Mouse (Mus musculus) MEL (cell line): Measurements from ENCODE around the gene Bcat2. TPM values are rescaled to one million over a fixed set of nuclear protein-coding genes. Genes with fewer than 3 reads are reported as not detected.

ENCODE experiments used
- DNase-seq: peaks from one replicate; pipeline ENCODE4 v3.0.0; 2011; ENCODE audit warnings: low read depth, low spot score
- H3K27ac ChIP-seq: 2 replicates; pipeline ENCODE4 v1.5.1; 2012; ENCODE audit warnings: low read depth, mild to moderate bottlenecking, control low read depth, low read length, moderate library complexity; ENCODE audit not compliant: control insufficient read depth
- H3K27me3 ChIP-seq, 2 experiments: fragments of 150-350 bp in 1 of 2; sonication (generic) in 1 of 2; 2 replicates each; pipeline ENCODE4 v1.6.1; 2012; ENCODE audit warnings: low read length in 2 of 2, mild to moderate bottlenecking in 2 of 2, improper control_type of control experiment in 1 of 2, moderate library complexity in 1 of 2; ENCODE audit not compliant: insufficient read depth in 2 of 2, control insufficient read depth in 1 of 2
- H3K36me3 ChIP-seq, 2 experiments: 2 replicates each; pipeline ENCODE4 v1.6.1; 2012 to 2014; ENCODE audit warnings: low read length in 2 of 2, improper control_type of control experiment in 1 of 2, inconsistent platforms in 1 of 2, mild to moderate bottlenecking in 1 of 2; ENCODE audit not compliant: insufficient read depth in 2 of 2, control insufficient read depth in 1 of 2
- H3K4me1 ChIP-seq, 2 experiments: fragments of 150-350 bp in 1 of 2; sonication (generic) in 1 of 2; 2 replicates each; pipeline ENCODE4 v1.6.1; 2012; ENCODE audit warnings: low read length in 2 of 2, improper control_type of control experiment in 1 of 2, mild to moderate bottlenecking in 1 of 2; ENCODE audit not compliant: insufficient read depth in 2 of 2, control insufficient read depth in 1 of 2
- H3K4me3 ChIP-seq, 2 experiments: fragments of 150-350 bp in 1 of 2; sonication (generic) in 1 of 2; 2 replicates each; pipeline ENCODE4 v1.5.1; 2012; ENCODE audit warnings: low read depth in 2 of 2, low read length in 2 of 2, mild to moderate bottlenecking in 2 of 2, moderate library complexity in 2 of 2, control low read depth in 1 of 2, improper control_type of control experiment in 1 of 2; ENCODE audit not compliant: control insufficient read depth in 1 of 2, insufficient read depth in 1 of 2
- H3K79me2 ChIP-seq: 2 replicates; pipeline ENCODE4 v1.6.1; 2012; ENCODE audit warnings: mild to moderate bottlenecking, low read length, moderate library complexity; ENCODE audit not compliant: control insufficient read depth, poor library complexity, insufficient read depth
- H3K9ac ChIP-seq: 2 replicates; pipeline ENCODE4 v1.6.1; 2012; ENCODE audit warnings: low read depth, mild to moderate bottlenecking, control low read depth, low read length, moderate library complexity; ENCODE audit not compliant: control insufficient read depth, poor library complexity, severe bottlenecking
- H3K9me3 ChIP-seq: fragments of 150-350 bp; sonication (generic); replicated peaks from 2 replicates; pipeline ENCODE4 v1.6.1; 2012; ENCODE audit warnings: mild to moderate bottlenecking, low read length, improper control_type of control experiment, moderate library complexity; ENCODE audit not compliant: insufficient read depth
- BHLHE40 ChIP-seq: IDR thresholded peaks from 2 replicates; pipeline ENCODE4 v1.6.1; 2012; ENCODE audit warnings: low read depth, mild to moderate bottlenecking, inconsistent platforms, low read length, improper control_type of control experiment, borderline replicate concordance
- CHD2 ChIP-seq: IDR thresholded peaks from 2 replicates; pipeline ENCODE4 v1.6.1; 2011; ENCODE audit warnings: low read length, improper control_type of control experiment
- EP300 ChIP-seq, 2 experiments: IDR thresholded peaks; 2 replicates each; pipeline ENCODE4 v1.6.1; 2011; ENCODE audit warnings: improper control_type of control experiment in 2 of 2, low read length in 2 of 2, low read depth in 1 of 2, mild to moderate bottlenecking in 1 of 2
- ETS1 ChIP-seq: IDR thresholded peaks from 2 replicates; pipeline ENCODE4 v1.6.1; 2012; ENCODE audit warnings: low read depth, mild to moderate bottlenecking, inconsistent platforms, low read length, improper control_type of control experiment, moderate library complexity
- GABPA ChIP-seq: IDR thresholded peaks from 2 replicates; pipeline ENCODE4 v1.6.1; 2012; ENCODE audit warnings: low read depth, mild to moderate bottlenecking, inconsistent platforms, low read length, improper control_type of control experiment, moderate library complexity
- GATA1 ChIP-seq: IDR thresholded peaks from 2 replicates; pipeline ENCODE4 v1.6.1; 2011; ENCODE audit warnings: low read depth, low read length, improper control_type of control experiment
- HCFC1 ChIP-seq: IDR thresholded peaks from 2 replicates; pipeline ENCODE4 v1.6.1; 2012; ENCODE audit warnings: low read depth, mild to moderate bottlenecking, inconsistent platforms, low read length, improper control_type of control experiment, moderate library complexity
- KAT2A ChIP-seq: conservative IDR thresholded peaks from 2 replicates; pipeline ENCODE4 v1.6.1; 2012; ENCODE audit warnings: low read depth, low read length, improper control_type of control experiment, inconsistent platforms
- MAFK ChIP-seq: IDR thresholded peaks from 2 replicates; pipeline ENCODE4 v1.6.1; 2011; ENCODE audit warnings: low read depth, mild to moderate bottlenecking, low read length, improper control_type of control experiment, borderline replicate concordance
- MAX ChIP-seq: IDR thresholded peaks from 2 replicates; pipeline ENCODE4 v1.6.1; 2011; ENCODE audit warnings: low read length, improper control_type of control experiment
- MEF2A ChIP-seq: IDR thresholded peaks from 2 replicates; pipeline ENCODE4 v1.6.1; 2014; ENCODE audit warnings: low read depth, mild to moderate bottlenecking, inconsistent platforms, low read length, improper control_type of control experiment; ENCODE audit not compliant: poor library complexity, insufficient replicate concordance, severe bottlenecking; ENCODE audit errors: extremely low read depth
- MXI1 ChIP-seq: IDR thresholded peaks from 2 replicates; pipeline ENCODE4 v1.6.1; 2011; ENCODE audit warnings: mild to moderate bottlenecking, low read depth, low read length, improper control_type of control experiment
- MYC ChIP-seq: IDR thresholded peaks from 2 replicates; pipeline ENCODE4 v1.6.1; 2011; ENCODE audit warnings: low read depth, mild to moderate bottlenecking, low read length, improper control_type of control experiment, moderate library complexity
- POLR2A ChIP-seq, 2 experiments: IDR thresholded peaks; 2 replicates each; pipeline ENCODE4 v1.6.1; 2011 to 2012; ENCODE audit warnings: low read length in 2 of 2, mild to moderate bottlenecking in 2 of 2, control low read depth in 1 of 2, improper control_type of control experiment in 1 of 2, low read depth in 1 of 2, moderate library complexity in 1 of 2; ENCODE audit not compliant: control insufficient read depth in 1 of 2, insufficient read depth in 1 of 2, poor library complexity in 1 of 2
- POLR2AphosphoS2 ChIP-seq: IDR thresholded peaks from 2 replicates; pipeline ENCODE4 v1.6.1; 2011; ENCODE audit warnings: low read length, improper control_type of control experiment
- SIN3A ChIP-seq: IDR thresholded peaks from 2 replicates; pipeline ENCODE4 v1.6.1; 2012; ENCODE audit warnings: low read length, improper control_type of control experiment, inconsistent platforms
- TAL1 ChIP-seq: IDR thresholded peaks from 2 replicates; pipeline ENCODE4 v1.6.1; 2012; ENCODE audit warnings: mild to moderate bottlenecking, inconsistent platforms, low read length, moderate library complexity, mixed read lengths
- TBP ChIP-seq: IDR thresholded peaks from 2 replicates; pipeline ENCODE4 v1.8.0; 2011; ENCODE audit warnings: low read depth, low read length, improper control_type of control experiment
- TCF12 ChIP-seq: IDR thresholded peaks from 2 replicates; pipeline ENCODE4 v1.6.1; 2014; ENCODE audit warnings: low read depth, mild to moderate bottlenecking, inconsistent platforms, low read length, improper control_type of control experiment, moderate library complexity
- UBTF ChIP-seq: IDR thresholded peaks from 2 replicates; pipeline ENCODE4 v1.6.1; 2012; ENCODE audit warnings: low read depth, mild to moderate bottlenecking, inconsistent platforms, low read length, improper control_type of control experiment, moderate library complexity, borderline replicate concordance; ENCODE audit not compliant: insufficient read depth
- USF1 ChIP-seq: IDR thresholded peaks from 2 replicates; pipeline ENCODE4 v1.6.1; 2014; ENCODE audit warnings: low read depth, mild to moderate bottlenecking, inconsistent platforms, low read length, improper control_type of control experiment, moderate library complexity
- USF2 ChIP-seq, 2 experiments: IDR thresholded peaks; 2 replicates each; pipeline ENCODE4 v1.6.1; 2011 to 2012; ENCODE audit warnings: improper control_type of control experiment in 2 of 2, low read length in 2 of 2, borderline replicate concordance in 1 of 2, inconsistent platforms in 1 of 2, low read depth in 1 of 2, mild to moderate bottlenecking in 1 of 2; ENCODE audit not compliant: insufficient read depth in 1 of 2
- ZKSCAN1 ChIP-seq: IDR thresholded peaks from 2 replicates; pipeline ENCODE4 v1.6.1; 2012; ENCODE audit warnings: low read depth, mild to moderate bottlenecking, inconsistent platforms, low read length, improper control_type of control experiment, moderate library complexity
- ZMIZ1 ChIP-seq: IDR thresholded peaks from 2 replicates; pipeline ENCODE4 v1.6.1; 2012; ENCODE audit warnings: low read depth, mild to moderate bottlenecking, inconsistent platforms, low read length, improper control_type of control experiment, moderate library complexity
- polyA plus RNA-seq, 2 experiments: library from polyadenylated mRNA; stranded (reverse) in 1 of 2; unstranded in 1 of 2; fragments of >175 nt in 1 of 2; fragments of >200 nt in 1 of 2; gene quantifications; 2 replicates each; pipeline versions ENCODE4 v1.2.1 to v1.2.4; 2012; ENCODE audit warnings: low replicate concordance in 2 of 2, low read depth in 1 of 2; ENCODE audit not compliant: insufficient read length in 2 of 2, insufficient read depth in 1 of 2, missing spikeins in 1 of 2
- total RNA-seq: library from RNA; depleted of rRNA; stranded (reverse); fragments of 300-350 nt; gene quantifications from 2 replicates; pipeline ENCODE4 v1.2.3, GENCODE M21; 2012

Bcat2 gene
- total and polyA plus RNA-seq, 3 experiments, result 49.4 to 140 TPM; not detected in 1

DNA sequence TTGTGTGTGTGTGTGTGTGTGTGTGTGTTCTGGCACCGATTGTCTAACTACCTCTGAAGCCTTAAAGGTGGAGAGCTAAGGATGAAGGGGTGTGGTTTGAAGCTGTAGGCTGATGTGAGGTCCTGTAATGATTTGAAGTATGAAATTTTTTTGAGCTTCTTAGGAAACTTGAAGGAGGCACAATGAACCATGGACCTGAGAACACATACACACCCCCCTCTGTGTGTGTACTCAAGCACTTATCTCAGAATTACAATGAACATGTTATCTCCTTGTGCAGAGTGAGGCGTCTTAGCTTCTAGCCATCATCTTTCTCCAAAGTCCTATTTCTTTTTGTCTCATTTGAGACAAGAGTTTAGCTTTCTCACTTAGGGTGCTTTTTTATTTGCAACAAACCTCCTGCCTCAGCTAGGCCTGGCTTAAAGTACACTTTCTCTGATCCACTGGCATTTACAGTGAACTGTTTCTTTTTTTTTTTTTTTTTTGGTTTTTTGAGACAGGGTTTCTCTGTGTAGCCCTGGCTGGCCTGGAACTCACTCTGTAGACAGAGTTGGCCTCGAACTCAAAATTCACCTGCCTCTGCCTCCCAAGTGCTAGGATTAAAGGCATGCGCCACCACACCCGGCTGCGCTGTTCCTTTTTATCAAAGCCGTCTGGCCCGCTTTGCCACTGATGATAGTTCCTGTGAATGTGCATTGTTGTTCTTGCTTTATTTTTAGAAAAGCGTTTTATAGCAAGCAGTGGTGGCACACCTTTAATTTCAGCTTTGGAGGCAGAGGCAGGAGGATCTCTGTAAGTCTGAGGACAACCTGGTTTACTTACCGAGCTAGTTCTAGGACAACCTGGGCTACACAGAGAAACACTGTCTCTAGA, 1.1 kb upstream of the Bcat2 start:
- TF ChIP-seq UBTF (no peak), TBP (peak; percentile 92), SIN3A (peak; percentile 78), HCFC1 (no peak), CHD2 (no peak), GABPA (no peak), EP300 (IDR thresholded peaks at IDR 0.05; ENCODE audit: low read depth in 1 of 2, low read length in 2 of 2) (peak; percentile 70 to 80; a peak in 3 of 4 replicates), TAL1 (peak; percentile 62), ETS1 (peak; percentile 84), BHLHE40 (peak; percentile 13; the same call in 1 of the 2 replicates), MAX (peak; percentile 52), MYC (0 out of 2 replicates have a peak, but pooled peaks have one; percentile 37), MAFK (0 out of 2 replicates have a peak, but pooled peaks have one; percentile 42), POLR2A (IDR thresholded peaks at IDR 0.05; ENCODE audit: control insufficient read depth in 1 of 2, insufficient read depth in 1 of 2, low read depth in 1 of 2, low read length in 2 of 2, poor library complexity in 1 of 2) (peak in 1 of 2 experiments; percentile 65; a peak in 2 of 4 replicates), USF1 (0 out of 2 replicates have a peak, but pooled peaks have one; percentile 11), ZKSCAN1 (no peak), MXI1 (peak; percentile 46; the same call in 1 of the 2 replicates), KAT2A (0 out of 2 replicates have a peak, but pooled peaks have one; percentile 14), USF2 (IDR thresholded peaks at IDR 0.05; ENCODE audit: borderline replicate concordance in 1 of 2, insufficient read depth in 1 of 2, low read depth in 1 of 2, low read length in 2 of 2) (no peak), MEF2A (peak; percentile 54; the same call in 1 of the 2 replicates), TCF12 (peak; percentile 79), ZMIZ1 (peak; percentile 99), GATA1 (peak; percentile 91), POLR2AphosphoS2 (peak; percentile 51; the same call in 1 of the 2 replicates)
- Histone ChIP-seq H3K27me3 (no peaks in the 10 kb centered on the region), H3K36me3 (peaks cover 0 to 14% of the 10 kb centered on the region in 2 experiments; a peak in 2 of 4 replicates), H3K9me3 (no peaks in the 10 kb centered on the region), H3K4me1 (peaks cover 8 to 24% of the 10 kb centered on the region in 2 experiments), H3K79me2 (peaks cover 10% of the 10 kb centered on the region), H3K9ac (peak overlapping the region; percentile 39), H3K4me3 (peak overlapping the region; percentile 28 to 52), H3K27ac (peak overlapping the region; percentile 90)
- DNase-seq, result peak; percentile 90
